Mouse (Mus musculus): ENCODE data around the gene Msln. TPM values are rescaled to one million over a fixed set of nuclear protein-coding genes. Genes with fewer than 3 reads are reported as not detected.

The Msln gene
- polyA plus RNA-seq, 1 experiment from 2014 or later: 42.8 TPM

DNA sequence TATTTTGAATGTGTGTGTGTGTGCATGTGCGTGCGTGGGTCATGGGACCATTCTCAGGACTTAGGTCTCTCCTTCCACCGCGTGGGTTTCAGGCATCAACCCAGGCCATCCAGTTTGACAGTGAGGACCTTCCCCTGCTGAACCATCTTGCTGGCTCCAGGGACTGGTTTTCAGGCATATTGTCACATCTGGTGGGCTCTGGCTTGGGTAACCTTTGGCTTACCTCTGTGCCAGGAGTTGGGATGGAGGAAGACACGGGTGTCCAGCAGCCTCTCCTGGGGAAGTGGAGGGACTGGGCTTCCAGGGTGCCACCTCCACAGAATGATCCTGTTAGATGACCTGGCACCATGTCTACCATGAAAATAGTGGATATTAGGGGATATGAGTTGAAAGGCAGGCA lies 23.8 kb upstream of the Msln start:
- no peak for ATAC-seq (ENCODE audit: low read depth)
- WGBS: 88% methylated on average over 5 of the region's 5 CpGs
- H3K9ac ChIP-seq (ENCODE audit: low read length): no peak overlapping the region
- peaks cover 7% of the 10 kb centered on the region for H3K4me1 ChIP-seq (replicated peaks; ENCODE audit: control insufficient read depth, insufficient read depth, low read length)
- H3K4me3 ChIP-seq (ENCODE audit: low read length): no peak overlapping the region
- no peaks in the 10 kb centered on the region for H3K9me3 ChIP-seq (ENCODE audit: control insufficient read depth, low read length)
- no peaks in the 10 kb centered on the region for H3K27me3 ChIP-seq (ENCODE audit: control insufficient read depth, insufficient read depth, low read depth, low read length)
- H3K27ac ChIP-seq (ENCODE audit: low read length): no peak overlapping the region
- H3K4me2 ChIP-seq (ENCODE audit: low read depth, low read length): no peak overlapping the region
- peaks cover 25% of the 10 kb centered on the region for H3K36me3 ChIP-seq (ENCODE audit: control insufficient read depth, insufficient read depth, low read length)

DNA sequence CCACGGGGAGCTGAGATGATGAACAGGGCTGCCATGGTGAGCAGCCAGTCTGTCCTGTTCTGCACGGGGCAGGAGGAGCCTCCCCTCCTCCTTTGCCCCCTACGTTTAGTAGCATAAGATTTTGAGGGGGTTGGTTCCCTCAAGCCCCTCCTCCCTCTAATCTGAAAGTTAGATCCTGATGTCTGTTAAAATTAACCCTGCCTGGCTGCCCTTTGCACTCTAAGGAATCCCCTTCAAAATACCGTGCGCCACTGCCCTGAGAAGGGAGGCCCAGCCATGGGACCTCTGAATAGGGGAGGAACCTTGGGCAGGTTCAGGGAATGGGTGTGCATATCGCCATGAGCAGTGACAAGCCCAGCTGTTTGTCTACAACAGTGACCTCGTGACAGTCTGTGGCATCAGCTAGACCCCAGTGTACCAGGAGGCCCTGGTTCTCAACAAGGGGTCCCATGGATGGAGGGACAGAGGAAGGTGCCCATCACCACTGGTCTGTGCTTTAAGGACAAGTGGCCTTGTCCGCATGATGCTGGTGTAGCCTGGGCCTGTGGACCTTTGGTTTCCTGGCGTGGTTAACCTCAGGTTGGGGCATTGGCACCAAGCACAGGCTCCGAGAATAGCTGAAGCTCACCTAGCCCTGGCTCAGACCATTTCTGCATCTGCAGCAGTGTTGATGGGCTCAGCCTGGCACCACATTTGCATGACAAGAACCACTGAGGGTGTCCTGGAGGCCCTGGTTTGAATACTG lies 21.3 kb upstream of the Msln start:
- 71% methylated on average over 10 of the region's 10 CpGs for WGBS
- Histone ChIP-seq H3K4me1 (replicated peaks; ENCODE audit: control insufficient read depth, insufficient read depth, low read length) (peaks cover 7% of the 10 kb centered on the region), H3K4me2 (ENCODE audit: low read depth, low read length) (no peak overlapping the region), H3K27ac (ENCODE audit: low read length) (no peak overlapping the region), H3K4me3 (ENCODE audit: low read length) (no peak overlapping the region), H3K27me3 (ENCODE audit: control insufficient read depth, insufficient read depth, low read depth, low read length) (no peaks in the 10 kb centered on the region), H3K36me3 (ENCODE audit: control insufficient read depth, insufficient read depth, low read length) (peaks cover 10% of the 10 kb centered on the region), H3K9me3 (ENCODE audit: control insufficient read depth, low read length) (no peaks in the 10 kb centered on the region), H3K9ac (ENCODE audit: low read length) (no peak overlapping the region)
- ATAC-seq (ENCODE audit: low read depth): no peak

DNA sequence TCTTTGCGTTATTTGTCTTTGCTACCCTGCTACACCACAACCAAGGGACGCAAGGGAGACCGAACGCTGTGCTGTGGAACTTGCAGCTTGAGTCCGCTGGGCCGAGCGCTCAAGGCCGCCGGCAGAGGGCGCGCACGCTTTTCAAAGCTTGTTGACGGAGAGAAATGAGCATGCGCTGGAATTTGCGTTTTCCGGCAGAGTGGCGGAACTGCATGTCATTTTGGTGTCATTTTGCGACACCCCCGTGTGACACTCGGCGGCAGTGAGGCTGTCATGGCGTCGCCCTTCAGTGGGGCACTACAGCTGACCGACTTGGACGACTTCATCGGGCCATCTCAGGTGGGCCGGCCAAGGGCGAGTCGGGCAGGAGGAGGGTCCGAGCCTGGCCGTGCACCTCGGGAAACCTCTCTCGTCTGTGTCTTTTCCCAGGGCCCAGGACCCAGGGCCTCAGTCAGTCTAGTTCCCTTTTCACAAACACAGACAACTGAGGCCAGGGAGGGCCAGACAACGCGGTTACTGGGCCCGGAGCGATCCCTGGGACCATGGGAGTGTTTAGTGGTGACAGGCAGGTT lies 19.5 kb upstream of the Msln start, which contains the start of gene Narfl:
TSS of gene Narfl (plus strand) at position 228 of the 572 bp plus-strand sequence.
- H3K9ac ChIP-seq (ENCODE audit: low read length): peak within 1 kb of the TSS; percentile 84
- peak within 1 kb of the TSS; percentile 88 for H3K4me2 ChIP-seq (ENCODE audit: low read depth, low read length)
- H3K4me3 ChIP-seq (ENCODE audit: low read length): peak within 1 kb of the TSS; percentile 64
- H3K27me3 ChIP-seq (ENCODE audit: control insufficient read depth, insufficient read depth, low read depth, low read length): no peaks in the 10 kb centered on the region
- no peak within 1 kb of the TSS for H3K27ac ChIP-seq (ENCODE audit: low read length)
- peaks cover 7% of the 10 kb centered on the region for H3K4me1 ChIP-seq (replicated peaks; ENCODE audit: control insufficient read depth, insufficient read depth, low read length)
- under 1% methylated on average over 37 of the region's 37 CpGs for WGBS
- ATAC-seq (ENCODE audit: low read depth): peak; percentile 92
- 0 out of 2 replicates have a peak, but pooled peaks cover 2% of the 10 kb centered on the region for H3K36me3 ChIP-seq (ENCODE audit: control insufficient read depth, insufficient read depth, low read length)
- H3K9me3 ChIP-seq (ENCODE audit: control insufficient read depth, low read length): no peaks in the 10 kb centered on the region

DNA sequence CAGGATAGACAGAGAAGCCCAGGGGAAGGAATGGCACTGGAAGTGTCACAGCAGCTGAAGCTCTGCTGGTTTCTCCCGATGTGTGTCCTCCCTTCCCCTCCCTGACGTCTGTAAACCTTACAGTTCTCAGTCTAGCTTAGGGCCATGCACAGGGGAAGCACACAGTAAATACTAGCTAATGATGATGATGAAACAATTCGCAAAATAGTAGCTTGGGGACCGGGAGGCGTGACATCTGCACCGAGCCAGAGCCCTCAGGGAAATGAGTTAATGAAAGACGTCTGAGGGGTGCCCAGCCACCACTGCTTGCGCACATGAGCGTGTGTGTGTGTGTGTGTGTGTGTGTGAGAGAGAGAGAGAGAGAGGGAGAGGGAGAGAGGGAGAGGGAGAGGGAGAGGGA lies 15.2 kb upstream of the Msln start:
- ATAC-seq (ENCODE audit: low read depth): no peak
- no peak overlapping the region for H3K4me3 ChIP-seq (ENCODE audit: low read length)
- peaks cover 3% of the 10 kb centered on the region for H3K4me1 ChIP-seq (replicated peaks; ENCODE audit: control insufficient read depth, insufficient read depth, low read length)
- WGBS: 54% methylated on average over 9 of the region's 9 CpGs
- no peaks in the 10 kb centered on the region for H3K36me3 ChIP-seq (ENCODE audit: control insufficient read depth, insufficient read depth, low read length)
- H3K27ac ChIP-seq (ENCODE audit: low read length): no peak overlapping the region
- H3K27me3 ChIP-seq (ENCODE audit: control insufficient read depth, insufficient read depth, low read depth, low read length): no peaks in the 10 kb centered on the region
- H3K9me3 ChIP-seq (ENCODE audit: control insufficient read depth, low read length): no peaks in the 10 kb centered on the region
- no peak overlapping the region for H3K4me2 ChIP-seq (ENCODE audit: low read depth, low read length)
- H3K9ac ChIP-seq (ENCODE audit: low read length): no peak overlapping the region

DNA sequence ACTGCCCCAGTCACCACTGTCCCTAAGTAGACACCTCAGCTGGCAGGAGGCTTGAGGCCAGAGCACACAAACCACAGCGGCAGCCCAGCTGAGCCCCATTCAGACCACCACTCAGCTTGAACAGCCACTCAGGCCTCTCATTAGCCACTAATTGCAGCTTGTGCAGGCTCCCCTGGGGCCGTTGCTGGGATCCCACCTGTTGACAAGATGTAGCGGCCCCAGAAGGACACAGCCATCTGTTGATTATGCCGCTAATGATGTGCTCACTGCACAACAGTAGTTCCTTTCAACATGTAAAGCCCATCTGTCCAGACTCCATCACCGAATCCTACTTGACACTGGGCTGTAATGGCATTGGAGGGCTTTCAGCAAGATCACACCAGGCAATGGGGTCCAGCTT lies 11.7 kb upstream of the Msln start:
- Histone ChIP-seq H3K36me3 (ENCODE audit: control insufficient read depth, insufficient read depth, low read length) (no peaks in the 10 kb centered on the region), H3K4me3 (ENCODE audit: low read length) (no peak overlapping the region), H3K9me3 (ENCODE audit: control insufficient read depth, low read length) (no peaks in the 10 kb centered on the region), H3K4me1 (replicated peaks; ENCODE audit: control insufficient read depth, insufficient read depth, low read length) (no peaks in the 10 kb centered on the region), H3K27me3 (ENCODE audit: control insufficient read depth, insufficient read depth, low read depth, low read length) (no peaks in the 10 kb centered on the region), H3K27ac (ENCODE audit: low read length) (no peak overlapping the region), H3K9ac (ENCODE audit: low read length) (no peak overlapping the region), H3K4me2 (ENCODE audit: low read depth, low read length) (no peak overlapping the region)
- WGBS: 62% methylated on average over 5 of the region's 5 CpGs
- ATAC-seq (ENCODE audit: low read depth): no peak

DNA sequence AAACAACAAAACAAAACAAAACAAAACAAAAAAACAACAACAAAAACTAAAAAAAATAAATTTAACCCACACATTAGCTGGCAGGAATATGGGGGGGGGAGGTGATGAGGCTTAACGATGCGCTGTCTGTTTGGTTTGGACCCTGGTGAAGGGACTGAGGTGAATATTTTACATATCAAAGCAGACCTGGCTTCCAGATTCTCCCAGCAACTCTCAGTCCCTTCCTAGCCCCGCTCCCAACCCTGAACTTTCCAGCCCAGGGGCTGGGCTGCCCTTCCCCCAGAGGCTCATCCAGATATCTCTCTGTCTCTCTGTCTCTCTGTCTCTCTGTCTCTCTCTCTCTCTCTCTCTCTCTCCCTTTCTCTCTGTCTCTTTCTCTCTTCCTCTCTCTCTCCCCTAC lies 8.4 kb upstream of the Msln start:
- H3K9me3 ChIP-seq (ENCODE audit: control insufficient read depth, low read length): no peaks in the 10 kb centered on the region
- H3K4me3 ChIP-seq (ENCODE audit: low read length): no peak overlapping the region
- H3K4me2 ChIP-seq (ENCODE audit: low read depth, low read length): no peak overlapping the region
- H3K36me3 ChIP-seq (ENCODE audit: control insufficient read depth, insufficient read depth, low read length): no peaks in the 10 kb centered on the region
- H3K9ac ChIP-seq (ENCODE audit: low read length): no peak overlapping the region
- 51% methylated on average over 3 of the region's 3 CpGs for WGBS
- no peak for ATAC-seq (ENCODE audit: low read depth)
- H3K4me1 ChIP-seq (replicated peaks; ENCODE audit: control insufficient read depth, insufficient read depth, low read length): no peaks in the 10 kb centered on the region
- H3K27ac ChIP-seq (ENCODE audit: low read length): no peak overlapping the region
- no peaks in the 10 kb centered on the region for H3K27me3 ChIP-seq (ENCODE audit: control insufficient read depth, insufficient read depth, low read depth, low read length)

DNA sequence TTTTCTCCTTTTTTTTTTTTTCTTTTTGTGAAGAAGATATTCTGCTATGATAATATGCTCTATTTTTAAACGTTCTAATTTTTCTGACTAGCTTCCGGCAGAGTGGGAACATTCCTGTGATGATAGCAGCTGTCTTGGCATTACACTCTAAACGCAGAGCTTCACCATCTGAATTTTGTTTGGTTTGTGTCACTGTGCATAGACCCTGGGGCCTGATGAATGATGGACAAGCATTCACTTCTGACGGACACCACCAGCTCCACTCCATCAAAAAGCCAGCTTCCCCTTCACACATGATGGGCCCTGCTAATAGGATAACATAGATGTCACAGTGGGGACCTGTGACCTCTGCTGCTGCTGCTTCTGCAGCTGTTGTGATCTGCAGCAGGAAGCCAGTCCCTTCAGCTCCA lies 7.4 kb upstream of the Msln start:
- Histone ChIP-seq H3K4me3 (ENCODE audit: low read length) (no peak overlapping the region), H3K27ac (ENCODE audit: low read length) (no peak overlapping the region), H3K9ac (ENCODE audit: low read length) (no peak overlapping the region), H3K36me3 (ENCODE audit: control insufficient read depth, insufficient read depth, low read length) (no peaks in the 10 kb centered on the region), H3K4me2 (ENCODE audit: low read depth, low read length) (no peak overlapping the region), H3K9me3 (ENCODE audit: control insufficient read depth, low read length) (no peaks in the 10 kb centered on the region), H3K27me3 (ENCODE audit: control insufficient read depth, insufficient read depth, low read depth, low read length) (no peaks in the 10 kb centered on the region), H3K4me1 (replicated peaks; ENCODE audit: control insufficient read depth, insufficient read depth, low read length) (no peaks in the 10 kb centered on the region)
- 21% methylated on average over 4 of the region's 4 CpGs for WGBS
- ATAC-seq (ENCODE audit: low read depth): no peak

DNA sequence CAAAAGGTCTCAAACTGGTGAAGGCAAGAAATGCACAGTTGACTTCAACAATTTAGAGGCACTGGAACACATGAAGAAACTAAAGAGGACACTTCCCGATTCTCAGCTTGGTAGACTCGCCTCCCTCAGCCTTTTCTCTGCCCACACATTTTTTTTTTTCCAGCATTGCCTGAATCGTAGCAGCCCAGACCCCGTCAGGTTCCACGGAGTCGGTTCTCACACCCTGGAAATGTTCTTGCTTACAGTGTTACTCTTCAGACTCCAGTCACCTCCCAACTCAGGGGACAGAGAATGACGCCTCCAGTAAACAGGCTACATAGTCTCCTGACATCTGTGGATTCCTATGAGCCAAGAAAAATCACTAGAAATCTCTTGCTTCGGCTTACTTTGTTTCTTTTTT lies 6.0 kb upstream of the Msln start:
- no peak overlapping the region for H3K9ac ChIP-seq (ENCODE audit: low read length)
- no peak overlapping the region for H3K4me2 ChIP-seq (ENCODE audit: low read depth, low read length)
- H3K4me3 ChIP-seq (ENCODE audit: low read length): no peak overlapping the region
- no peak for ATAC-seq (ENCODE audit: low read depth)
- H3K4me1 ChIP-seq (replicated peaks; ENCODE audit: control insufficient read depth, insufficient read depth, low read length): peaks cover 6% of the 10 kb centered on the region
- H3K27ac ChIP-seq (ENCODE audit: low read length): no peak overlapping the region
- no peaks in the 10 kb centered on the region for H3K9me3 ChIP-seq (ENCODE audit: control insufficient read depth, low read length)
- 62% methylated on average over 8 of the region's 8 CpGs for WGBS
- H3K27me3 ChIP-seq (ENCODE audit: control insufficient read depth, insufficient read depth, low read depth, low read length): no peaks in the 10 kb centered on the region
- no peaks in the 10 kb centered on the region for H3K36me3 ChIP-seq (ENCODE audit: control insufficient read depth, insufficient read depth, low read length)

DNA sequence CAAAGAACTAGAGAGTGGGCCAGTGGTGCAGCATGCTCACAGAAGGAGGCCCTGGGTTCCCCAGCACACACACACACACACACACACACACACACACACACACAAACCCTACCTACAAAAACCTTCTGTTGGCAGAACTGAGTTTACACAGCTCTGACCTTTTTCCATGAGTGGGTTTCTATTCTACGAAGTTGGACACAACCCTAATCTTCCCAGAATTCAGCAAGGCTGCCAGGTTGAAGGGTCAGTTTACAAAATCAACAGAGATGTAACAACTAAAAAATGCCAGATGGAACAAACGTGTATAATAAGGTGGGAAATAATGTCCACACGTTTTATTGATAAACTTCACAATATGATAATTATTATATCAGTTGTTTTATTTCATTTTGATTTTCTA lies 3.5 kb upstream of the Msln start:
- peaks cover 6% of the 10 kb centered on the region for H3K4me1 ChIP-seq (replicated peaks; ENCODE audit: control insufficient read depth, insufficient read depth, low read length)
- no peak overlapping the region for H3K4me2 ChIP-seq (ENCODE audit: low read depth, low read length)
- no peak overlapping the region for H3K4me3 ChIP-seq (ENCODE audit: low read length)
- H3K36me3 ChIP-seq (ENCODE audit: control insufficient read depth, insufficient read depth, low read length): no peaks in the 10 kb centered on the region
- H3K27ac ChIP-seq (ENCODE audit: low read length): no peak overlapping the region
- H3K9ac ChIP-seq (ENCODE audit: low read length): no peak overlapping the region
- no peak for ATAC-seq (ENCODE audit: low read depth)
- 36% methylated on average over 3 of the region's 3 CpGs for WGBS
- H3K27me3 ChIP-seq (ENCODE audit: control insufficient read depth, insufficient read depth, low read depth, low read length): no peaks in the 10 kb centered on the region
- H3K9me3 ChIP-seq (ENCODE audit: control insufficient read depth, low read length): no peaks in the 10 kb centered on the region

All from lung, embryonic 16.5 days (tissue).